Mouse (Mus musculus): ENCODE measurements around the gene Tapbp. TPM values are rescaled to one million over a fixed set of nuclear protein-coding genes. Genes with fewer than 3 reads are reported as not detected.

The Tapbp gene
- polyA plus RNA-seq, 1 experiment from 2014 or later, result 30.1 TPM

DNA sequence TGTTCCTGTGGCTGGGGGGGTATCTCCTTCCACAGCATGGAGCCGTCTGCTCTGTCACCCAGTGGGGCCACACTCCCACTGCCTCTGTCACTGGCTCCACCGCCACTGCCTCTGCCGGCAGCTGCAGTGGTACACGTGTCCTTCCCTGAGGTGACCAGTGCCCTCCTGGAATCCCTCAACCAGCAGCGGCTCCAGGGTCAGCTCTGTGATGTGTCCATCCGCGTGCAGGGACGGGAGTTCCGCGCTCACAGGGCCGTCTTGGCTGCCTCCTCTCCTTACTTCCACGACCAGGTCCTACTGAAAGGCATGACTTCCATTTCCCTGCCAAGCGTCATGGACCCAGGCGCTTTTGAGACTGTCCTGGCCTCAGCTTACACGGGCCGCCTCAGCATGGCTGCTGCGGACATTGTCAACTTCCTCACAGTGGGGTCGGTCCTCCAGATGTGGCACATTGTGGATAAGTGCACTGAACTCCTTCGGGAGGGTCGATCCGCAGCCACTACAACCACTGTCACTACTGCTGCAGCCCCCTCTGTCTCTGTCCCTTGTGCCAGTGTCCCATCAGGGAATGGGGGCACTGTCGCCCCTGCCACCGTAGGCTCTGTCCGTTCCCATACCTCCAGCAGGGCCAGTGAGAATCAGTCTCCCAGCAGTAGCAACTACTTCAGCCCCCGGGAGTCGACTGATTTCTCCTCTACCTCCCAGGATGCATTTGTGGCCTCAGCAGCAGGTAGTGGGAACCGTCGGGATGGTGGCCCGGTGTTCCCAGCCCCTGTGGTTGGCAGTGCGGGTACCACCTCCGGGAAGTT, 1.4 kb downstream of the Tapbp start:
- Histone ChIP-seq H3K4me2 (peak overlapping the region; percentile 97), H3K27me3 (replicated peaks) (no peaks in the 10 kb centered on the region), H3K27ac (peak overlapping the region; percentile 91), H3K9ac (peak overlapping the region; percentile 82), H3K36me3 (peaks cover 51% of the 10 kb centered on the region), H3K4me1 (peaks cover 70% of the 10 kb centered on the region), H3K9me3 (replicated peaks) (peaks cover 18% of the 10 kb centered on the region), H3K4me3 (peak overlapping the region; percentile 74)
- no peak for ATAC-seq
- 80% methylated on average over 31 of the region's 31 CpGs for whole genome bisulfite sequencing (ENCODE audit: insufficient replicate concordance)

DNA sequence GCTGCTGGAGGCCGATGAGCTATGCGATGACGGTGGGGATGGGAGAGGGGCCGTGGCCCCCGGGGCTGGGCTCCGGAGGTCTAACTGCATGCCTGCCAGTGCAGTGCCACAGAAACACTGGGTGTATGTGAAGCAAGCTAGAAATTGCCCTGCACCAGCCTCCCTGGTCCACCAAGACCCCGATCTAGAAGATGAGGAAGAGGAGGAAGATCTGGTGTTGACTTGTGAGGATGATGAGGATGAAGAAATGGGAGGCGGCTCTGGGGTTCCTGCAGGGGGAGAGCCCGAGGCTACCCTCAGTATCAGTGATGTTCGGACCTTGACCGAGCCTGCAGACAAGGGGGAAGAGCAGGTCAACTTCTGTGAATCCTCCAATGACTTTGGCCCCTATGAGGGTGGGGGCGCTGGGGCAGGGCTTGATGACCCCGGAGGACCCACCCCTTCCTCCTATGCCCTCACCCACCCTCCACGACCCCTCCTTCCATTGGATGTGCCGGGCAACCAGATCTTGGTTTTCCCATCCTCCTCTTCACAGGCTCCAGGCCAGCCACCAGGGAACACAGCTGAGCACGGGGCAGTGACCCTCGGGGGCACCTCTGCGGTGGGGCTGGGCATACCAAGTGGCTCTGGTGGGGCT, 2.1 kb downstream of the Tapbp start:
- H3K27ac ChIP-seq, result peak overlapping the region; percentile 91
- peaks cover 70% of the 10 kb centered on the region for H3K4me1 ChIP-seq
- no peak for ATAC-seq
- 82% methylated on average over 18 of the region's 18 CpGs for WGBS (ENCODE audit: insufficient replicate concordance)
- peak overlapping the region; percentile 78; the same call in 1 of the 2 replicates for H3K4me3 ChIP-seq
- H3K36me3 ChIP-seq, result peaks cover 44% of the 10 kb centered on the region
- H3K9me3 ChIP-seq (replicated peaks), result peaks cover 18% of the 10 kb centered on the region
- peak overlapping the region; percentile 97 for H3K4me2 ChIP-seq
- no peaks in the 10 kb centered on the region for H3K27me3 ChIP-seq (replicated peaks)
- H3K9ac ChIP-seq, result no peak overlapping the region

DNA sequence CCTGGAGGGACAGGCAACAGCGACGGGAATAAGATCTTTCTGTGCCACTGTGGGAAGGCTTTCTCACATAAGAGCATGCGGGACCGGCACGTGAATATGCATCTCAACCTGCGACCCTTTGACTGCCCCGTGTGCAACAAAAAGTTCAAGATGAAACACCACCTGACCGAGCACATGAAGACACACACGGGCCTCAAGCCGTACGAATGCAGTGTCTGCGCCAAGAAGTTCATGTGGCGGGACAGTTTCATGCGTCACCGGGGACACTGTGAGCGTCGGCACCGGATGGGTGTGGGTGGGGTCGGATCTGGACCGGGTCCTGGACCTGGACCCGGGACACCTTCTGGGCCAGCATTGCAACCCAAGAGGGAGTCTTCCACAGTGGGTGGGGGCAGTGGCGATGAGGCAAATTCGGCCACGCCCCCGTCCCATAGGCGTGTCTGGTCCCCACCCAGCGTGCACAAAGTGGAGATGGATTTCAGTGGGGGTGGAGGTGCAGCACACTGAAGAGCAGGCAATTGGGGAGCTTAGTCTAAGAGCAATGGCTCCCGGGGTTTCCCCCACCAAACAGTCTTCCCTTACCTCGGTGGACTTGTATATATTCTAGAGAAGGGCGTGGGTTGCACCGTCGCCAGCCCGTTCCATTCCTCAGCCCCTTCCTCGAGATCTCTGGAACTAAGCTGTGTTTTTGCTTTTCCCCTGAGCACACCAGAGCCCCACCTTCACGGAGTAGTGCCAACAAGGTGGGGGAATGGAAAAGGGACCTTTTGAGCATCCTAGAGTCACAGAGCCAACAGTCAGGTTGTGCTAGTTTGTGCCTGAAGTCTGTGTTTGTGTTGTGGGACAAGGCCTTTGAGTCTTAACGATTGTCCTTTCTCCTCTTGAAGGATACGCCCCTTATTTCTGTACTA, 2.8 kb downstream of the Tapbp start:
- H3K4me2 ChIP-seq, result peak overlapping the region; percentile 97
- H3K4me1 ChIP-seq, result peaks cover 67% of the 10 kb centered on the region
- ATAC-seq, result 0 out of 2 replicates have a peak, but pooled peaks have one; percentile 4
- WGBS (ENCODE audit: insufficient replicate concordance), result 46% methylated on average over 37 of the region's 37 CpGs
- H3K9me3 ChIP-seq (replicated peaks), result peaks cover 18% of the 10 kb centered on the region
- H3K36me3 ChIP-seq, result peaks cover 36% of the 10 kb centered on the region
- H3K27me3 ChIP-seq (replicated peaks), result no peaks in the 10 kb centered on the region
- peak overlapping the region; percentile 84 for H3K9ac ChIP-seq
- peak overlapping the region; percentile 78 for H3K4me3 ChIP-seq
- peak overlapping the region; percentile 91 for H3K27ac ChIP-seq

GRCm38 (mm10) chr17:33919351-33920281, 3.9 kb downstream of the Tapbp start:
- H3K4me3 ChIP-seq, result peak overlapping the region; percentile 78
- under 1% methylated on average over 52 of the region's 52 CpGs for WGBS (ENCODE audit: insufficient replicate concordance)
- peaks cover 68% of the 10 kb centered on the region for H3K4me1 ChIP-seq
- H3K9me3 ChIP-seq (replicated peaks), result peaks cover 18% of the 10 kb centered on the region
- peak overlapping the region; percentile 97 for H3K4me2 ChIP-seq
- peak overlapping the region; percentile 91 for H3K27ac ChIP-seq
- no peaks in the 10 kb centered on the region for H3K27me3 ChIP-seq (replicated peaks)
- peak; percentile 76 for ATAC-seq
- peaks cover 26% of the 10 kb centered on the region for H3K36me3 ChIP-seq
- peak overlapping the region; percentile 84 for H3K9ac ChIP-seq

DNA sequence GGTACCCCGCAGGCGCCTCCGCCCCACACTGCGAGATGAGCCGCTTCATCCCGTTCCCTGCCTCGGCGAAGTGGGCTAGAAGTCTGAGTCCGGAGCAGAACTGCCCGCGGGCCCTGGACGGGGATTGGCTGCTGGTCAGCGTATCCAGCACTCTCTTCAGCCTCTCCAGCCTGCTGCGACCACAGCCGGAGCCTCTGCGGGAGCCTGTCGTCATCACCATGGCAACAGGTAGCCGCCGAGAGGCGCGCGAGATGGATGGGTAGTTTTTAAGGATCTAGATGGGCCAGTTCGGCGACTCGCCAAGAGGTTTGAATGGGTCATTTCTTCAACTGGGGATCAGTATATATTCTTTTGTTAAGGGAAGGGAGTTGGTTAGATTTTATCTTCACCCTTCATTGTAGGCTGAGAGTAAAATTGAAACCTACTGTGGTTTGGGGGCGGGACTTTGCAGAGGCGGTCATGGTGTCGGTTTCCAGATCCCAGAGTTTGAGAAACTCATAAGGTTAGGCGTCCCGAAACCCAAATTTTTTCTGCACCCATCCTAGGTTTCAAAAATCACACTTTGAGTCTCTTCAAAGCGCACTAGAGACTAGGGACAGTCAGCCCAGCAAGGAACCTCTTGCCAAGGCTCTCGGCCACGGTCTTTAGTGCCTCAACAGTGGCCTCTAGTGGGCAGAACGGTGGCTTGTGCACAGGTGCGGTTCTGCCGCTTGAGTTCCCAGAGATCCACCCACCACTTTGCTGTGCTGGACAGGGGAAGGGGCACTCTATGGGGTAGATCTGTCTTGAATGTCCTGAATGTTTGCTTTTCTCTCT, 4.8 kb downstream of the Tapbp start:
- H3K4me1 ChIP-seq, result peaks cover 68% of the 10 kb centered on the region
- WGBS (ENCODE audit: insufficient replicate concordance), result under 1% methylated on average over 36 of the region's 36 CpGs
- peaks cover 18% of the 10 kb centered on the region for H3K9me3 ChIP-seq (replicated peaks)
- peak overlapping the region; percentile 97 for H3K4me2 ChIP-seq
- no peaks in the 10 kb centered on the region for H3K27me3 ChIP-seq (replicated peaks)
- H3K27ac ChIP-seq, result peak overlapping the region; percentile 91
- peak overlapping the region; percentile 78 for H3K4me3 ChIP-seq
- ATAC-seq, result peak; percentile 28
- H3K36me3 ChIP-seq, result peaks cover 26% of the 10 kb centered on the region
- H3K9ac ChIP-seq, result peak overlapping the region; percentile 84

- no peak overlapping the region; the same call in 1 of the 2 replicates for H3K9ac ChIP-seq
- H3K4me3 ChIP-seq, result no peak overlapping the region; the same call in 1 of the 2 replicates
- peak overlapping the region; percentile 97; the same call in 1 of the 2 replicates for H3K4me2 ChIP-seq
- WGBS (ENCODE audit: insufficient replicate concordance), result 76% methylated on average over 7 of the region's 7 CpGs
- H3K4me1 ChIP-seq, result peaks cover 76% of the 10 kb centered on the region
- H3K9me3 ChIP-seq (replicated peaks), result peaks cover 18% of the 10 kb centered on the region
- no peak for ATAC-seq
- H3K27me3 ChIP-seq (replicated peaks), result no peaks in the 10 kb centered on the region
- peaks cover 35% of the 10 kb centered on the region for H3K36me3 ChIP-seq
- 0 out of 2 replicates have a peak overlapping the region, but pooled peaks have one; percentile 13 for H3K27ac ChIP-seq
Measured at GRCm38 (mm10) chr17:33921361-33921760, 5.7 kb downstream of the Tapbp start.

- Histone ChIP-seq H3K9ac (0 out of 2 replicates have a peak overlapping the region, but pooled peaks have one; percentile 24), H3K27ac (peak overlapping the region; percentile 70), H3K27me3 (replicated peaks) (no peaks in the 10 kb centered on the region), H3K4me3 (no peak overlapping the region), H3K9me3 (replicated peaks) (no peaks in the 10 kb centered on the region), H3K4me2 (peak overlapping the region; percentile 37), H3K36me3 (peaks cover 30% of the 10 kb centered on the region), H3K4me1 (peaks cover 64% of the 10 kb centered on the region)
- peak; percentile 35 for ATAC-seq
- WGBS (ENCODE audit: insufficient replicate concordance), result 69% methylated on average over 10 of the region's 10 CpGs
Measured at GRCm38 (mm10) chr17:33924577-33925283, 9.0 kb downstream of the Tapbp start.

DNA sequence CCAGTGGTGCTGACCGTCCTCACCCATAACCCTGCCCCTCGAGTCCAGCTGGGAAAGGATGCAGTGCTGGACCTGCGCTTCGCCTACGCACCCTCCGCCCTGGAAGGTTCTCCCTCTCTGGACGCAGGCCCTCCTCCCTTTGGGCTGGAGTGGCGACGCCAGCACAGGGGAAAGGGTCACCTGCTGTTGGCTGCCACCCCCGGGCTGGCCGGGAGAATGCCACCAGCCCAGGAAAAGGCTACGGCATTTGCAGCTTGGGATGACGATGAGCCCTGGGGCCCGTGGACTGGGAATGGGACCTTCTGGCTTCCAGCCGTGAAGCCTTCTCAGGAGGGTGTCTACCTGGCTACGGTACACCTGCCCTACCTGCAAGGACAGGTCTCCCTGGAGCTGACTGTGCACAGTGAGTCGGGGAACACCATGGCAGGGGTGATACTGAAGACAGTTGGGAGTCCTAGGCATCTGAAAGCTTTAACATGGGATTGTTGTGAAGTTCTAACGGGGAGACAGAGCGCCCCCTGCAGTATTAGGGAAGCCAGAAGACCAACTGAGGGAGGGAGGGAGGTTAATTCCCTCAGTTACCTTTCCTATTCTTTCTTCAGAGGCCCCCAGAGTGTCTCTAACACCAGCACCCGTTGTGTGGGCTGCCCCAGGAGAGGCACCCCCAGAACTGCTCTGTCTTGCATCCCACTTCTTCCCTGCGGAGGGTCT, 9.9 kb downstream of the Tapbp start:
- H3K4me3 ChIP-seq, result 0 out of 2 replicates have a peak overlapping the region, but pooled peaks have one; percentile 3
- H3K36me3 ChIP-seq, result peaks cover 30% of the 10 kb centered on the region
- no peak overlapping the region for H3K9ac ChIP-seq
- H3K27ac ChIP-seq, result peak overlapping the region; percentile 30; the same call in 1 of the 2 replicates
- no peaks in the 10 kb centered on the region for H3K27me3 ChIP-seq (replicated peaks)
- WGBS (ENCODE audit: insufficient replicate concordance), result 84% methylated on average over 21 of the region's 21 CpGs
- peaks cover 64% of the 10 kb centered on the region for H3K4me1 ChIP-seq
- no peak for ATAC-seq
- no peak overlapping the region for H3K4me2 ChIP-seq
- H3K9me3 ChIP-seq (replicated peaks), result no peaks in the 10 kb centered on the region

DNA sequence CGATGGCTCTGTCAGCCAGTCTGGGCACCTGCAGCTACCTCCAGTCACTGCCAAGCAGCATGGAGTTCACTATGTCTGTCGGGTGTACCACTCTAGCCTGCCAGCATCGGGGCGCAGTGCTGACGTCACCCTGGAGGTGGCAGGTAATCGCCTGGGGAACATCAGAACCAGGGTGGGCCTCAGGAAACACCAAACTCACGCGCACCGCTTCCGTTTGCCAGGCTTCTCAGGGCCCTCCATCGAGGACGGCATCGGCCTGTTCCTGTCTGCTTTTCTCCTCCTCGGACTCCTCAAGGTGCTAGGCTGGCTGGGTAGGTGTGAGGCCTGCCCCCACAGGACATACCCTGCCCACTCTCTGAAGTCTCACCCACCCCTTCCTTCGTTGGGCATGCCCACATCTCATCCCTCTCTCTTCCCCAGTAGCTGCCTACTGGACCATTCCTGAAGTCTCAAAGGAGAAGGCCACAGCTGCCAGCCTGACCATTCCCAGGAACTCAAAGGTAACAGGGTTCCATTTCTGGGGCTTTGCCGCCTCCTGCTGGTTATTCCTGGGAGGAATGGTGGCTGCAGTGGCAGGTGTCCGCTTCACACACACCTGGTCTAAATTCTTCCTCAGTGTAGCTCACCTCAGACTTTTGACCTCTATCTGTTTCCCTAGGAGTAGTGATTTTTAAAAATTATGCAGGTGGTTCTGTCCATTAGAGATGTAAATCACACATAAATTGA, 10.7 kb downstream of the Tapbp start:
- H3K9me3 ChIP-seq (replicated peaks), result no peaks in the 10 kb centered on the region
- no peak overlapping the region for H3K4me3 ChIP-seq
- H3K27ac ChIP-seq, result no peak overlapping the region
- ATAC-seq, result no peak
- peaks cover 66% of the 10 kb centered on the region for H3K4me1 ChIP-seq
- no peak overlapping the region for H3K9ac ChIP-seq
- no peaks in the 10 kb centered on the region for H3K27me3 ChIP-seq (replicated peaks)
- WGBS (ENCODE audit: insufficient replicate concordance), result 72% methylated on average over 17 of the region's 17 CpGs
- no peak overlapping the region for H3K4me2 ChIP-seq
- H3K36me3 ChIP-seq, result peaks cover 30% of the 10 kb centered on the region
